Mouse (Mus musculus) megakaryocyte, embryonic 14.5 days (primary cell): ENCODE results near the gene Akt2.

Source experiments
- FLI1 ChIP-seq: IDR thresholded peaks from 2 replicates; pipeline ENCODE4 v1.6.1; 2012; ENCODE audit warnings: low read length, inconsistent platforms, mixed read lengths
- GATA1 ChIP-seq: IDR thresholded peaks from 3 replicates; pipeline ENCODE4 v1.6.1; 2012; ENCODE audit warnings: mixed read lengths, low read length, inconsistent platforms, borderline replicate concordance

DNA sequence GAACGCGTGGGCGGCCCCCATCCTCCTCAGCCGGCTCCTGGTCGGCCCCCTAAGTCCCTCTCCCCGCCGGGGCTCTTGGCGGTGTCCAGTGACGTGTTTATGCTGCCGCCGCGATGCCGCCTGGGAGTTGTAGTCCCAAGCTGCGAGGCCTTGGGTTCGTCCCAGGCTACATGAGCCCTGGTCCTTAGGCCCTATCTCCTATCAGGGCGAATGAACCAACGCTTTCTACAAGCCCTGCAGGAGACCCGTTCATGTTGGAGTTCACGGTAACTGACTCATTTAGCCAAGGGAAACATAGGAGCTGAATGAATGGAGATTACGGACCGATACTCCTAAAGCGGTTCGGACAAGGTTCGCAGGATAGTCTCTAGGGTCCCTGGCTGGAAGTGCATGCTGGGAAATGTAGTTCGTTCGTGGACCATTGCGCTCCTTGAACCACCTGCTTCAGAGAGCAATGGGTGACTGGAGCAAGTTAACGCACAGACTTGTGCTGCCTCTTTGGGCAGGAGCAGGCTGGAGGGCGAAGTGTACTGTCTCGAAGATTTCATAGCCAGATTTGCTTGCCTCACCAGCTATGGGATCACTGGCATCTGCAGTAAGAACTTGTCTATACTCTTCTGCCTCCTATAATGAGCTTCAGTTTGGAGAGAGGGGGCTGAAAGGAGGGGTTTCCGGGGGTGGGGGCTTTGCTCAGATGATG is 83.3 kb downstream of the Akt2 start, which contains the start of gene Map3k10:
- TF ChIP-seq GATA1 (no peak), FLI1 (no peak)
